Mouse (Mus musculus) liver, embryonic 11.5 days (tissue): ENCODE measurements around the gene Cdrt4. TPM values are rescaled to one million over a fixed set of nuclear protein-coding genes. Genes with fewer than 3 reads are reported as not detected.

Experiments used
- ATAC-seq: fragments of 200-750 bp; cut with Nextera tagmentation; replicated peaks from 2 replicates; pipeline ENCODE4 v1.8.0; 2017; ENCODE audit warnings: moderate number of reproducible peaks, mild to moderate bottlenecking, moderate TSS enrichment, moderate library complexity; ENCODE audit not compliant: low FRiP score
- DNase-seq: peaks from one replicate; pipeline ENCODE4 v3.0.0-alpha.2; 2017; ENCODE audit warnings: low spot score
- H3K27ac ChIP-seq: fragments of 300-500 bp; sonication (generic); 2 replicates; pipeline ENCODE4 v1.5.1; 2014; ENCODE audit warnings: mild to moderate bottlenecking, low read depth, low read length, control low read depth
- H3K27me3 ChIP-seq: fragments of 300-500 bp; sonication (generic); replicated peaks from 2 replicates; pipeline ENCODE4 v1.6.1; 2014; ENCODE audit warnings: low read length, mixed read lengths; ENCODE audit not compliant: control insufficient read depth, insufficient read depth
- H3K36me3 ChIP-seq: fragments of 300-500 bp; sonication (generic); 2 replicates; pipeline ENCODE4 v1.6.1; 2014; ENCODE audit warnings: mild to moderate bottlenecking, low read length, moderate library complexity, mixed read lengths; ENCODE audit not compliant: control insufficient read depth, insufficient read depth
- H3K4me1 ChIP-seq: fragments of 300-500 bp; sonication (generic); replicated peaks from 2 replicates; pipeline ENCODE4 v1.6.1; 2014; ENCODE audit warnings: low read length, mixed read lengths; ENCODE audit not compliant: control insufficient read depth, insufficient read depth
- H3K4me2 ChIP-seq: fragments of 300-500 bp; sonication (generic); 2 replicates; pipeline ENCODE4 v1.6.1; 2014; ENCODE audit warnings: mild to moderate bottlenecking, control low read depth, moderate library complexity
- H3K4me3 ChIP-seq: fragments of 300-500 bp; sonication (generic); 2 replicates; pipeline ENCODE4 v1.5.1; 2014; ENCODE audit warnings: low read depth, low read length, control low read depth
- H3K9ac ChIP-seq: fragments of 300-500 bp; sonication (generic); 2 replicates; pipeline ENCODE4 v1.6.1; 2014; ENCODE audit warnings: low read depth, low read length, control low read depth
- H3K9me3 ChIP-seq: fragments of 300-500 bp; sonication (generic); 2 replicates; pipeline ENCODE4 v1.6.1; 2016; ENCODE audit warnings: low read length, inconsistent platforms, mixed read lengths; ENCODE audit not compliant: control insufficient read depth
- WGBS: fragments of 180-500 bp; shearing (Covaris S2); extraction: QIAGEN DNeasy Blood & Tissue Kit; methylation state at CpG from one replicate; pipeline ENCODE4 v1.1.7; 2014; 5-methylcytosine and 5-hydroxymethylcytosine counted together
- polyA plus RNA-seq: library from polyadenylated mRNA; unstranded; fragments of >200 nt; fragmentation: Nextera tagmentation; extraction: Ambion mirVana; gene quantifications from 2 replicates; pipeline ENCODE4 v1.2.1, GENCODE M21; 2014

Gene Cdrt4
- polyA plus RNA-seq, 1 experiment from 2014 or later = not detected

DNA sequence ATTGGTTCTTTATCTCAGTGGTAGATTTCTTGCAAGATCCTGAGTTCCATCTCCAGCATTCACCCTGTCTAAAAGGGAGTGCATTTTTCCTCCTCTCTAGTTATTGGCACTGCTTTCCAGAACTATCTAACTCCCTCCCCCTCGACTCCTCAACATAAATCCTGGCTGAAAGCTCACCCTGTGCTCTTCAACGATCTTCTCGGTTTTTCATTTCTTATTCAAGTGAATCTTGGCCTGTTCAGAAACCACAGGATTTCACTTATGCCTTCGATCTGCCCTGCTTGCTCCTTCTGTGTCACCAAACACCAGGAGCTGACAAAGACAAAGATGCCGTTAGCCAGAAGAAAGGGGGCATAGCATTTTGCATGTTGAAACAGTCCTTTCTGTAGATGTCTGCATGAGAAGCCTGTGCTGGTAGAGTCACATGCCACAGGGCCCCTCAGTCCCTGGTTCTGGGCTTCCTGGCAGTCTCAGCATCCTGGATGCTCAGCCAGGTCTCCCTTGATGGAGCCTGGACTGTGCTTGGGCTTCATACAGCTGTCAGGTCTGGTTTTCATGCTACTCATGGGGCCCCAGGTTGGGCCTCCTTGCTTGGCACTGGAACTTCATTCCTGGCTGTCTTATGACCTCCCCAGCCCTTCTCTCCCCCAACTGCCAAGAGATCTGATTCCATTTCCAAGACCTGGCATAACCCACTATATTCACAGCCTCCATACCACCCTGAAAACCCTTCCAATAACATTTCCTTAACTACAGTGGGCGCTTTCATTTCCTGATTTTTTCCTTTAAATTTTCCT is 30.8 kb upstream of the Cdrt4 start:
- no peak overlapping the region for H3K9ac ChIP-seq

DNA sequence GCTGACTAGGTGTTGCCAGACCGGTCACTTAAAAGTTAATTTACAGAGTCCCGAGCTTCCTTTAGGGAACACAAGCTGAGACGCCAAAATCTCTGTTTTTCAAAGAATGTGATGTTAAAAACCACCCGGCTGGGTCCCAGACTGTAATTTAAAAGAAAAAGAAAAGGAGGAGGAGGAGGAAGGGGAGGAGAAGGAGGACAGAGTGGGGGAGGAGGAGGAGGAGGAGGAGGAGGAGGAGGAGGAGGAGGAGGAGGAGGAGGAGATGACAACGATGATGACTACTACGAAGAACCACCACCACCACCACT is 30.3 kb upstream of the Cdrt4 start:
- peaks cover 4% of the 10 kb centered on the region; the same call in 1 of the 2 replicates for H3K4me1 ChIP-seq
- no peaks in the 10 kb centered on the region for H3K27me3 ChIP-seq
- H3K4me3 ChIP-seq = no peak overlapping the region
- H3K36me3 ChIP-seq = no peaks in the 10 kb centered on the region
- H3K27ac ChIP-seq = no peak overlapping the region
- DNase-seq (no peak), ATAC-seq (no peak)
- no peak overlapping the region for H3K9ac ChIP-seq
- no peak overlapping the region for H3K4me2 ChIP-seq
- 26% methylated on average over 6 of the region's 6 CpGs for WGBS
- H3K9me3 ChIP-seq = no peaks in the 10 kb centered on the region

More for the DNA sequence above, 30.8 kb upstream of the Cdrt4 start:
- Histone ChIP-seq H3K36me3 (no peaks in the 10 kb centered on the region), H3K4me1 (peaks cover 4% of the 10 kb centered on the region; the same call in 1 of the 2 replicates), H3K27me3 (no peaks in the 10 kb centered on the region), H3K9me3 (no peaks in the 10 kb centered on the region), H3K4me2 (no peak overlapping the region), H3K4me3 (no peak overlapping the region), H3K27ac (no peak overlapping the region)
- no peak for DNase-seq
- WGBS = 61% methylated on average over 6 of the region's 6 CpGs
- ATAC-seq = no peak

DNA sequence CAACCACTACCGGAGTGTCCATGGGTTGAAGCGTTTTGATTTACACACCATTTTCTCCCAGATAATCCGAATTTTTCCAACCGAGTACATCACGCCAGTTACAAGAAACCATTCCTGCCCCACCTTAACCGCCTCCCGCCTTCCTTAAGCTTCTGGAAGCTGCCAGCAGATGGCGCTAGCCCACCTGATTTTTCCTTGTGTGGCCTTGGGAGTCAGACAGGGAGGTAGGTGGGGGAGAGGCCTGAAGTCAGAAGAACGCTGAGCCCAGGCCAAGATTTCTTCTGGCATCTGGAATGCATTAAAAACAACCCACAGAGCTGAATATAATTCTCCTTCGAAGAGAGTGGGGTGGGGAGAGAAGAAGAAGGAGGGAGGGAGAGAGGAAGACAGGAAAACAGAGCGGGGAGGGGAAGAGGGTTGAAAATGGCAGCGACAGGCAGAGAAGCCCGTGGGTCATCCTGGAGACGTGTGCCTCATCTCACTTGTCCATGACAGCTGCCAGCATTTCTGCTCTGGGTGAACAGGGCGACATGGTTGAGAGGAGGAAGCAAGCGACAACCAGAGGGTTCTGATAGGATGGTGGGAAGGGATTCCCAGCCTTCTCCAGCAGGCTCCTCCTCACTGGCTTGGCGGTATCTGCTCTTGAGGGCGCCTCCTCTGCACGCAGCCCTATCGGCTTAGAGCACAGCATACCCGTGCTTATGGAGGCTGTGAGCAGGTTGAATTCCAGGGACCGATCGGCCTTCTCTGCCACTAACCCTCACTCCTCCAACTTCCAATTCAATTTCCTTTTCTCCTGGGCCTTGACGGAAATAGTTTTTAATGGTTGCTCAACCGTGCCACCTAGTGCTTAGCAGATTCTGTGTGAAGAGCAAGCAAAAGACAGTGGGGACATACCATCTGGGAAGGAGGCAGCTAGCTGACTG is 29.7 kb upstream of the Cdrt4 start:
- DNase-seq = peak; percentile 74
- peaks cover 4% of the 10 kb centered on the region; the same call in 1 of the 2 replicates for H3K4me1 ChIP-seq
- H3K9ac ChIP-seq = no peak overlapping the region
- 17% methylated on average over 25 of the region's 25 CpGs for WGBS
- peak; percentile 71 for ATAC-seq
- 0 out of 2 replicates have a peak overlapping the region, but pooled peaks have one; percentile 18 for H3K4me3 ChIP-seq
- peak overlapping the region; percentile 52 for H3K4me2 ChIP-seq
- H3K27ac ChIP-seq = peak overlapping the region; percentile 35; the same call in 1 of the 2 replicates
- no peaks in the 10 kb centered on the region for H3K9me3 ChIP-seq
- H3K36me3 ChIP-seq = no peaks in the 10 kb centered on the region
- no peaks in the 10 kb centered on the region for H3K27me3 ChIP-seq

DNA sequence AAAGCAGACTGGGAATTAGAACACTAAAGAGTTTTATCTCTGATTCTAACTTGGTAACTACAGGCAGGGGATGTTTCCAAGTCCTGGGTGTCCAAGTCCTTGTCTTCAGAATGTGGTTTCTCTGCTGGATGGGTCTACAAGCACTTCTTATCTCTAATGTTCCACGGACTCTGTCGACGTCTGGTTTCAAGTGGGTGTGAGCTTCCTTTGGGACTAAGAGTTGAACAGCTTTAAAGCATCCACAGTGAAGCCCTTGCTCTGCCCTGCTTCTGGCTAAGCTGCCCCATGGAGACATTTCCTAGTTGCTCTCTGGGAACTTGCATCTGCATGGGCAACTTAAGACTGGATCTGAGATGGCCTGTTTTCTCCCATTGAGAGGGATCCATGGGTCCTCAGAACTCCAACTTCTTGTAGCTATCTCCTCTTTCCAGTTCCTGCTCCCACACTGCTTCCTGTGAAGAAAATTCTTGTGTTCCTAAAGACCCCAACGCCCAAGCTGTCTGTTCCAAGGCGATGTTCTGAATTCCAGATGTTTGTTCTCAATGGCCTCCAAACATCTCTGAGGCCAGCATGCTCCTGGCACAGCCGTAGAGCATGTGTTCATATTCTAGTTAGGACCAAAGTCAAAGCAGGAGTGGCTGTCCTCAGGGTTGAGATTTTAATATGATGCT is 26.8 kb upstream of the Cdrt4 start:
- H3K4me3 ChIP-seq = no peak overlapping the region
- H3K4me1 ChIP-seq = peaks cover 4% of the 10 kb centered on the region; the same call in 1 of the 2 replicates
- 51% methylated on average over 6 of the region's 6 CpGs for WGBS
- H3K36me3 ChIP-seq = no peaks in the 10 kb centered on the region
- no peaks in the 10 kb centered on the region for H3K9me3 ChIP-seq
- no peak overlapping the region for H3K4me2 ChIP-seq
- ATAC-seq (no peak), DNase-seq (no peak)
- H3K27ac ChIP-seq = no peak overlapping the region
- H3K9ac ChIP-seq = no peak overlapping the region
- no peaks in the 10 kb centered on the region for H3K27me3 ChIP-seq

DNA sequence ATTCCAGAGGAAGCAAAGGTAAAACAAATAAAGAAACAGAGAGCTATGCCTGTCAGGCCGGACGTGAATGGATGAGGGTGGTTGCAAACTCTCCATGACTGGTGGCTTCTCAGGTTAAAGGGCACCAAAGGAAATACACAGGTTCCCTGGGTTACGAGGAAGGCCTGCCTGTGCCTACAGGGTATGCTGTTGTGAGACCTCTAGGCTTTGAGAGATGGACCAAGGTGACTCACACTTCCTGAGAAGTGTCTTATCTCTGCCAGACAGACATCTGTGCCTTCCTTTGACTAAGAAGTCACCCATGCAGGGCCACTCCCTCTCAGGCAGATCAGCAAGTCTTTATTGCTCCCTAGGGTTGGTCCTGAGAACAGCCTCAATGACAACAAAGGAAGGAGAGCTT is 21.2 kb upstream of the Cdrt4 start:
- H3K27me3 ChIP-seq = no peaks in the 10 kb centered on the region
- DNase-seq (no peak), ATAC-seq (peak; percentile 95)
- H3K9ac ChIP-seq = no peak overlapping the region
- H3K4me2 ChIP-seq = no peak overlapping the region
- H3K4me3 ChIP-seq = no peak overlapping the region
- WGBS = 19% methylated on average over 3 of the region's 3 CpGs
- no peak overlapping the region for H3K27ac ChIP-seq
- H3K36me3 ChIP-seq = no peaks in the 10 kb centered on the region
- H3K4me1 ChIP-seq = peaks cover 8% of the 10 kb centered on the region; the same call in 1 of the 2 replicates
- H3K9me3 ChIP-seq = no peaks in the 10 kb centered on the region

DNA sequence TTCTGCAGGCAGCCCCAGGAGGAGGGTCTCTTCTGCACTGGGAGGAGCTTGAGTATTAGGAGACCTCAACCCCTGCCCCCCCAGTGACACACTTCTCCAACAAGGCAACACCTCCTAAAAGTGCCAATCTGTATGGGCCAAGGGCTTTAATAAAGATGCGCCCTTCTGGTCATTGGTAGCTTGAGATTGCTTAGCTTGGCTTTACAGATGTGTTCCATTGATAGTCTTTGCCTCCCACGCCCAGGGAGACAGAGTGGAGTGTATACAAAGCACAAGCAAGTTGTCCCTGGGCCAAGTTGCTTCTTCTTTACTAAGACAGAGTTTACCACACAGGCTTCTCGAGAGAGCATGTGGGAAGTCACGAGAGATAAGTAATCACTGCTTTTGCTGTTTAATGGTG is 20.4 kb upstream of the Cdrt4 start:
- Histone ChIP-seq H3K36me3 (no peaks in the 10 kb centered on the region), H3K4me2 (no peak overlapping the region), H3K9ac (no peak overlapping the region), H3K9me3 (no peaks in the 10 kb centered on the region), H3K27ac (no peak overlapping the region), H3K27me3 (no peaks in the 10 kb centered on the region), H3K4me3 (no peak overlapping the region), H3K4me1 (peaks cover 8% of the 10 kb centered on the region; the same call in 1 of the 2 replicates)
- DNase-seq (no peak), ATAC-seq (no peak)
- 50% methylated on average over 4 of the region's 4 CpGs for WGBS

DNA sequence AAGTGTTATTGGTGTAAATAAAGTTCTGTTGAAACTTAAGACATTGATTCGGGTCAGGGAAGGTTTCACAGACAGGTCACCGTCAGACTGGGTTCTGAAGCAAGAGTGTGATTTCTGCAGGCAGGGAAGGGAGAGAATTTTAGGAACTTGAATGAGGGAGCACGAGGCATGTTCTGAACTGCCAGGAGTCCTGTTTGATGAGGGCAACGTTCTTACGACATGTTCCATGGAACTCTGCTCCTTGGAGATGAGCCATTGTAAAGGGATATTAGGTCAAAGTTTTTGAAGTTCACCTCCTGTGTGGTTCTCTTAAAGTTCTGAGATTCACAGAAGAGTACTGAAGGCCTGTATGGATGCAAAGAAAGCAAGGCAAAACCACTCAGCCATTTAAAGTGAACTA is 19.9 kb upstream of the Cdrt4 start:
- Histone ChIP-seq H3K9me3 (no peaks in the 10 kb centered on the region), H3K9ac (no peak overlapping the region), H3K27ac (no peak overlapping the region), H3K27me3 (no peaks in the 10 kb centered on the region), H3K4me2 (no peak overlapping the region), H3K4me3 (no peak overlapping the region), H3K36me3 (no peaks in the 10 kb centered on the region), H3K4me1 (peaks cover 8% of the 10 kb centered on the region; the same call in 1 of the 2 replicates)
- ATAC-seq (no peak), DNase-seq (no peak)
- WGBS = 79% methylated on average over 5 of the region's 5 CpGs

DNA sequence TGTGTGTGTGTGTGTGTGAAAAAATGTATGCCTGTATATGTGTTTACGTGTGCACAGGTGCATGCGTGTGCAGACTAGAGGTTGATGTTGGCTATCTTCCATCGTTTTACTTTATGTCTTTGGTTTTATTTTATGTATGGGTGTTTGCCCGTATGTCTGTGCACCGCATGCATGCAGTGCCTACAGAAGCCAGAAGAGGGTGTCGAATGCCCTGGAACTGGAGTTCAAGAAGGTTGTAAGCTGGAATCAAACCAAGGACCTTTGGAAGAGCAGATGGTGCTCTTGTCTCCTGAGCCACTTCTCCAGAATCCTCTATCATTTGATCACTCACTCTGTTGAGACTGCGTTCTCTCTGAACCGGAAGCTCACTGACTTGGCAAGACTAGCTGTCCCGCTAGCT is 17.9 kb upstream of the Cdrt4 start:
- peaks cover 8% of the 10 kb centered on the region; the same call in 1 of the 2 replicates for H3K4me1 ChIP-seq
- no peak overlapping the region for H3K4me3 ChIP-seq
- H3K9me3 ChIP-seq = no peaks in the 10 kb centered on the region
- 85% methylated on average over 9 of the region's 9 CpGs for WGBS
- no peak overlapping the region for H3K4me2 ChIP-seq
- DNase-seq = no peak
- no peak overlapping the region for H3K27ac ChIP-seq
- no peak for ATAC-seq
- no peak overlapping the region for H3K9ac ChIP-seq
- H3K27me3 ChIP-seq = no peaks in the 10 kb centered on the region
- no peaks in the 10 kb centered on the region for H3K36me3 ChIP-seq
